Mouse (Mus musculus): Measurements from ENCODE around the gene Runx1.

- TF ChIP-seq CTCF (conservative IDR thresholded peaks at IDR 0.05 in 1 of 2, IDR thresholded peaks at IDR 0.05 in 1 of 2; ENCODE audit: low read depth in 2 of 2, low read length in 2 of 2) (no peak), SIN3A (IDR thresholded peaks at IDR 0.05; ENCODE audit: low read length) (no peak), POLR2A (IDR thresholded peaks at IDR 0.05; ENCODE audit: low read depth, low read length) (no peak), SMC3 (IDR thresholded peaks at IDR 0.05; ENCODE audit: low read depth, low read length) (no peak)
These were observed 85.4 kb downstream of the Runx1 start for GRCm38 (mm10) chr16:92740541-92740940.
